Mouse (Mus musculus) forebrain, embryonic 12.5 days (tissue): Measurements from ENCODE around the gene Adsl. TPM values are rescaled to one million over a fixed set of nuclear protein-coding genes. Genes with fewer than 3 reads are reported as not detected.
"Not testable (repeated sequence)": the region's sequence is repeated elsewhere in the genome, so short reads cannot be mapped to it uniquely, and the experiment has no call there.

Source experiments
- ATAC-seq: fragments of 200-750 bp; cut with Nextera tagmentation; 2 replicates; pipeline ENCODE4 v1.8.0; 2017; ENCODE audit warnings: moderate TSS enrichment; ENCODE audit not compliant: low FRiP score
- H3K27ac ChIP-seq: fragments of 300-500 bp; sonication (generic); 2 replicates; pipeline ENCODE4 v1.5.1; 2016; ENCODE audit warnings: mild to moderate bottlenecking
- H3K27me3 ChIP-seq: fragments of 300-500 bp; sonication (generic); 2 replicates; pipeline ENCODE4 v1.6.1; 2016; ENCODE audit warnings: mild to moderate bottlenecking
- H3K36me3 ChIP-seq: fragments of 300-500 bp; sonication (generic); replicated peaks from 2 replicates; pipeline ENCODE4 v1.6.1; 2016; ENCODE audit warnings: mild to moderate bottlenecking
- H3K4me1 ChIP-seq: fragments of 300-500 bp; sonication (generic); 2 replicates; pipeline ENCODE4 v1.6.1; 2016
- H3K4me2 ChIP-seq: fragments of 300-500 bp; sonication (generic); 2 replicates; pipeline ENCODE4 v1.6.1; 2016; ENCODE audit warnings: mild to moderate bottlenecking, moderate library complexity
- H3K4me3 ChIP-seq: fragments of 300-500 bp; sonication (generic); replicated peaks from 2 replicates; pipeline ENCODE4 v1.5.1; 2016; ENCODE audit warnings: mild to moderate bottlenecking
- H3K9ac ChIP-seq: fragments of 300-500 bp; sonication (generic); 2 replicates; pipeline ENCODE4 v1.6.1; 2016; ENCODE audit warnings: mild to moderate bottlenecking
- H3K9me3 ChIP-seq: fragments of 300-500 bp; sonication (generic); 2 replicates; pipeline ENCODE4 v1.6.1; 2016
- WGBS: fragments of 180-500 bp; shearing (Covaris S2); methylation state at CpG from one replicate; pipeline ENCODE4 v1.1.7; 2016; 5-methylcytosine and 5-hydroxymethylcytosine counted together
- polyA plus RNA-seq: library from polyadenylated mRNA; unstranded; fragments of >200 nt; fragmentation: Nextera tagmentation; extraction: Ambion mirVana; gene quantifications from 2 replicates; pipeline ENCODE4 v1.2.1, GENCODE M21; 2016

Gene Adsl
- polyA plus RNA-seq: 140 and 160 TPM in 2 replicates

DNA sequence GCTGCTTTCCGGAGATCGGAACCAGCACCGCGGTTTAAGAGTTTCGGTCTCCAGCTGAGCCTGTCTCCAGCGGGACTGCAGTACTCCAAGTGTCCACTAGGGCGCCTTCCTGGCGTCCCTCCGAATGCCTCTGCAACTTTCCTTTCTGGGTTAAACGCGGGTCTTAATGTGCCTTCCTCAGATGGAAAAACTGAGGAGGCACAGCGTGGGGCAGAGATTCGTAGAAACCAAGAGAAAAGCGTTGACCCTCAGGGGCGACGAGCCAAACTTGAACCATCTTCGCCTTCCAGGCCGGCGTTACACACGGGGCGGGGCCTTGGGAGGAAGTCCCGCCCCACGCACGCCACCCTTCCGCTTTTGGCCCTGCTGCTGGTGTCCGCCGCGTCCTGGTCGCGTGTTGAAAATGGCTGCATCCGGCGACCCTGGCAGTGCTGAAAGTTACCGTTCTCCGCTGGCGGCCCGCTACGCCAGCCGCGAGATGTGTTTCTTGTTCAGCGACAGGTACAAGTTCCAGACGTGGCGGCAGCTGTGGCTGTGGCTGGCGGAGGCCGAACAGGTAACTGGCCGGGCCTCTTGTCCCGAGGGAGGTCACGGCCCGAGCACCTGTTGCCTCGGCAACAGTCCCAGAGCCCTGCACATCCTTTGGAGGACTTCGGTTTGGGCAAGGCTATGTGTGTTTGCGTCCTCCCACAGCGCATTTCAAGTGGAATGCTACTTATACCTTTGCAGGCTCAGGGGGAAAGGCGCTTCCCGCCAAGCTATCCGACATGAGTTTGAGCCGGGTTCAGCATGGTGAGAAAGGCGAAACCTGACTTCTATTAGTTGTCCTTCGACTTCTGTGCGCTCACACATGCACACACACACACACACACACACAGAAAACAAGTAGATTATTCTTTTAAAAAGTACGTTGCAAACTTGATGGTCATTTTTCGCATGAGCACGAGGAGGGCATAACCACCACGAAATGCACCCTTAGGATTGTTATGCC is at the start of gene Adsl:
TSS of gene Adsl (plus strand) at position 346 of the 991 bp plus-strand sequence.
- no peaks in the 10 kb centered on the region for H3K9me3 ChIP-seq
- under 1% methylated on average over 63 of the region's 63 CpGs for WGBS
- H3K4me1 ChIP-seq: peaks cover 15% of the 10 kb centered on the region
- no peaks in the 10 kb centered on the region for H3K27me3 ChIP-seq
- H3K4me3 ChIP-seq: peak within 1 kb of the TSS; percentile 89
- peak within 1 kb of the TSS; percentile 78 for H3K27ac ChIP-seq
- H3K9ac ChIP-seq: peak within 1 kb of the TSS; percentile 81
- peak; percentile 97 for ATAC-seq
- peaks cover 19% of the 10 kb centered on the region for H3K36me3 ChIP-seq
- peak within 1 kb of the TSS; percentile 73 for H3K4me2 ChIP-seq

DNA sequence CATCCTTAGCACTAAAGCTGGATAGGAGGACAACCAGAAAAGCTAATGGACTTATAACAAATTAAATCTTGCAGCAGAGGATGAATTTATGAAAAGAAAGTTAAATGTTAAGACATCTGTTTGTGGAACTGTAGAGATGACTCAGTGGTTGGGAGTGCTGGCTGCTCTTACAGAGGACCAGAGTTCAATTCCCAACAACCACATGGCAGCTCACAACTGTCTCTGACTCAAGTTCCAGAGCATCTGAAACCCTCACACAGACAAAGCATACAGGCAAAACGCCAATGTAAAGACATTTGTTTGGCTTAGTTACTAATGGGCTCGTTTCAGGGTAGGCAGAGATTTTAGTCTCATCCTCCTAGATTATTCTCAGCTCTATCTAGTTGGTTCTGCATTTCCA is 48.5 kb upstream of the Adsl start:
- Histone ChIP-seq H3K9me3 (no peaks in the 10 kb centered on the region), H3K4me2 (no peak overlapping the region), H3K9ac (no peak overlapping the region), H3K27ac (no peak overlapping the region), H3K36me3 (peaks cover 88% of the 10 kb centered on the region), H3K27me3 (no peaks in the 10 kb centered on the region), H3K4me1 (no peaks in the 10 kb centered on the region), H3K4me3 (no peak overlapping the region)
- 85% methylated on average over 2 of the region's 2 CpGs for WGBS
- no peak for ATAC-seq

DNA sequence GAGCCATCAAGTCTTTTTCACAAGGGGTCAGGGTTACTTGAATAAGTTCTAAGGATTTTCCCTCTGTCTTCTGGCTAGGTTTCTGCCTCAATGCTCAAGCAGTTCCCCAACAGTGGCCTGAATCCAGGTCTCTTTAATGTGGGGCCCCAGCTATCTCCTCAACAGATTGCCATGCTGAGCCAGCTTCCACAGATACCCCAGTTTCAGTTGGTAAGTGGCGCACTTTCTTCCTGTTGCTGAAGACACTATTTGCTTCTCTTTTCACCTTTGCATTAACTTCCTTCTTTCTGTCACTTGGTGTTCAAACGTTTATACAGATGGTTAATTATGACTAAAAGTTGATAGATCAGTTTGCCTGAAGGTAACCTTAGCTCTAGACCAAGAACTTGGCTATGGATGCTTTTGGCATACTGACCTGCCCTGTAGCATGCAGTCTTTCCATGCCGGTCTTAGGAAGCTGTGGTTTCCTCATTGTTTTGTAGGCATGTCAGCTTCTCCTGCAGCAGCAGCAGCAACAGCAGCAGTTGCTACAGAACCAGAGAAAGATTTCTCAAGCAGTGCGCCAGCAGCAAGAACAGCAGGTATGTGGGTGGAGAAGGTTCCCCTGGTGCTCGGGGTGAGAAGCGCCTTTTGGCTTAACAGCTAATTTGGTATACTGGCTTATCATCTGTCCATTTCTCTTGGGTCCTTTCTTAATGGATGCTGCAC is 46.3 kb upstream of the Adsl start:
- Histone ChIP-seq H3K4me1 (no peaks in the 10 kb centered on the region), H3K9me3 (no peaks in the 10 kb centered on the region), H3K4me3 (no peak overlapping the region), H3K27me3 (no peaks in the 10 kb centered on the region), H3K4me2 (no peak overlapping the region), H3K27ac (no peak overlapping the region), H3K36me3 (peaks cover 87% of the 10 kb centered on the region), H3K9ac (no peak overlapping the region)
- ATAC-seq: no peak
- 93% methylated on average over 6 of the region's 6 CpGs for WGBS

DNA sequence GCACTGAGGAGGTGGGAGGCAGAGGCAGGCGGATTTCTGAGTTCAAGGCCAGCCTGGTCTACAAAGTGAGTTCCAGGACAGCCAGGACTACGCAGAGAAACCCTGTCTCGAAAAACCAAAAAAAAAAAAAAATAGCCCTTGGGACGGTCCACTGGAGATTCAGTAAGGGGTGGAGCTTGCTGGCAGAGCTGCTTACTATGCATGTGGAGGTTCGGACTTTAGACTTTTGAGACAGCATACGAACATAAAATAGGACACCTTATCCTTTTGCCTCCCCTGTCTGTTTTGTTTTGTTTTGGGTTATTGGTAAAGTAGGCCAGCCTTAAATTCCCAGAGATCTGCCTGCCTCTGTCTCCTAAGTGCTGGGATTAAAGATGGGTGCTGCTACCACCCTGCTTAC is 43.5 kb upstream of the Adsl start:
- H3K36me3 ChIP-seq: peaks cover 77% of the 10 kb centered on the region
- ATAC-seq, H3K9ac ChIP-seq, H3K27me3 ChIP-seq, H3K4me1 ChIP-seq, H3K4me3 ChIP-seq, H3K9me3 ChIP-seq, H3K27ac ChIP-seq, H3K4me2 ChIP-seq: not testable (repeated sequence)
- WGBS: 96% methylated on average over 6 of the region's 6 CpGs

DNA sequence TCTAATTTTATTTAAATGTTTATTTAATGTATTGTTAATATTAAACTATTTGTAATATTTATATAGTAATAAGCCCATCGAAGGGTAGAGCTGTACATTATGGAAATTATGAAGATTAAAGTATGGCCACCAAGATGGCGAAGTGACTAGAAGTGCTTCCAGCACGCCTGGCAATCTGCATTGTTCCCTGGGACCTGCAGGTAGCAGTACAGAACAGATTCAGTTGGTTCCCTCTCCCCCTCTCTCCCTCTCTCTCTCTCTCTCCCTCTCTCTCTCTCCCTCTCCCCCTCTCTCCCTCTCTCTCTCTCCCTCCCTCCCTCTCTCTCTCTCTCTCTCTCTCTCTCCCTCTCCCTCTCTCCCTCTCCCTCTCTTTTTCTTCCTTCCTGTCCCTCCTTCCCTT is 38.1 kb upstream of the Adsl start:
- H3K9me3 ChIP-seq: no peaks in the 10 kb centered on the region
- H3K27me3 ChIP-seq: no peaks in the 10 kb centered on the region
- H3K4me3 ChIP-seq: no peak overlapping the region
- no peak overlapping the region for H3K9ac ChIP-seq
- no peaks in the 10 kb centered on the region for H3K4me1 ChIP-seq
- no peak for ATAC-seq
- 88% methylated on average over 3 of the region's 3 CpGs for WGBS
- no peak overlapping the region for H3K27ac ChIP-seq
- H3K36me3 ChIP-seq: peaks cover 78% of the 10 kb centered on the region
- no peak overlapping the region for H3K4me2 ChIP-seq

DNA sequence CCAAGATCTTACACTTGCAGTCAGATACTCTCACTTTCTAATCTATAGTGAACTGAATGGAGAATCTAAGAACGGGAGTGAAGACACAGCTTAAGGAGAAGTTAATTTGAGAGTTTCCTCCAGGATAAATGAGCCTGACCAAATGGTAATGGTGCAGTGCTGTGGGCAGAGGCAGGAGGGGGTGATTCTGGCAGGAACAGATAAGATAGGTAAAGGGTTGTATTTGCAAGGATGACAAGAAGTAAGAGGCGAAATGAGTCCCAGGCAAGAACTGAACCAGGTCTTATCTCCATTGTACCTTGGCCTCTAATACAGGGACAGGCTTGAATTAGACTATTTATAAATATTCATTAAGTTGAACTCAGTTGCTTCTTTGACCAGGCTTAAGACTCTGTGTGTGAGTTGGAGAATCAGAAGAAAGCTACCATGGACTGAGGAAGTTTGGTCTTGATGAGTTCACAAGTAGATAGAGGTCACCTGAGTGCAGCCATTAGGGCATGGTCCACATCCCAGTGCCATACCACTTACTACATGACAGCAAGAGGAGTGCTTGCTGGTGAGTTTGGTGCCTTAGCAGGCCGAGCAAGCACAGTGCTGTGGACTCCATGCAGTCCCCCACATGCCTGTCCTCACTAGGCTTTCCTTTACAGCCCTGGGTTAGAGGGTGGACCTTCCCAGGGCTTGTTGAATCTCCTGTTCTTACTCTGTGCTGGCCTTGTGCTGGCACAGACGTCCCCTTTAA is 37.3 kb upstream of the Adsl start:
- no peaks in the 10 kb centered on the region for H3K9me3 ChIP-seq
- 90% methylated on average over 4 of the region's 4 CpGs for WGBS
- ATAC-seq: no peak
- H3K4me1 ChIP-seq: no peaks in the 10 kb centered on the region
- H3K27me3 ChIP-seq: no peaks in the 10 kb centered on the region
- peaks cover 77% of the 10 kb centered on the region for H3K36me3 ChIP-seq
- H3K9ac ChIP-seq: no peak overlapping the region
- H3K4me3 ChIP-seq: no peak overlapping the region
- no peak overlapping the region for H3K27ac ChIP-seq
- H3K4me2 ChIP-seq: no peak overlapping the region

DNA sequence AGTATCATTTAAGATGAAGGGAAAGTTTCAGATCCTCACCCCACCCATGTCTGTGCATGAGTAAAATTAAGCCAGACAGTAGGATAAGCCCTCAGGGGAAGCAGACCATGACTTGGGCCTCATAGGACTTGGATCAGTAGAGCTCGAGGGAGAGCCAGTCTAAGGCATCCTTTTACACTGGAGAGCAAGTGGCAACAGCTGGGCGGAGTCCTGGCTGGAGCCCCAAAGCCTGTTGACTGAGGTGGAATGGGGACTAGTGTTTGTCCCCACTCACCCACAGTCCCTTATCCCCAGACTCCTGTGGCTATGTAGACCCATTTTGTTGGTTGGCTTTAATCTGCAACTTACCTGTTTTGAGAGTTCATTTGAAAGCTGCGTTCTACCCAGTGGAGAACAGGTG is 36.1 kb upstream of the Adsl start:
- peaks cover 78% of the 10 kb centered on the region for H3K36me3 ChIP-seq
- no peak for ATAC-seq
- no peak overlapping the region for H3K9ac ChIP-seq
- no peak overlapping the region for H3K4me3 ChIP-seq
- 86% methylated on average over 3 of the region's 3 CpGs for WGBS
- H3K27me3 ChIP-seq: no peaks in the 10 kb centered on the region
- H3K4me2 ChIP-seq: no peak overlapping the region
- H3K4me1 ChIP-seq: no peaks in the 10 kb centered on the region
- no peaks in the 10 kb centered on the region for H3K9me3 ChIP-seq
- H3K27ac ChIP-seq: no peak overlapping the region

DNA sequence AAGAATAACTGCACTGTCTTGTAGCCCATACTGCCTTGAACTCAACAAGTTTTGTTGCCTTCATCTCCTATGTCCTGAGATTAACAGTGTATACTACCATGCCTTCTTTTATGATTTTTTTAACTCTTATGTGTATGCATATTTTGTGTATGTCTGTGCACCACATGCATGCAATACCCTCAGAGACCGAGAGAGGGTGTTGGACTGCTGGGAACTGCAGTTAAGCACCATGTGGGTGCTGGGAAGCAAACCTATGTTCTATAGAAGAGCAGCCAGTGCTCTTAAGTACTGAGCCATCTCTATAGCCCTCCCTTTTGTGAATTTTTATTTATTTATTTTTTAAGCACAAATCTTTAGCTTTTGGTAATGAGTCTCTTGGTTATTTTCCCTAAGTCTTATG is 34.5 kb upstream of the Adsl start:
- Histone ChIP-seq H3K4me1 (no peaks in the 10 kb centered on the region), H3K4me3 (no peak overlapping the region), H3K4me2 (no peak overlapping the region), H3K36me3 (peaks cover 82% of the 10 kb centered on the region), H3K9ac (no peak overlapping the region), H3K9me3 (no peaks in the 10 kb centered on the region), H3K27ac (no peak overlapping the region), H3K27me3 (no peaks in the 10 kb centered on the region)
- 89% methylated on average over 1 of the region's 1 CpGs for WGBS
- no peak for ATAC-seq

DNA sequence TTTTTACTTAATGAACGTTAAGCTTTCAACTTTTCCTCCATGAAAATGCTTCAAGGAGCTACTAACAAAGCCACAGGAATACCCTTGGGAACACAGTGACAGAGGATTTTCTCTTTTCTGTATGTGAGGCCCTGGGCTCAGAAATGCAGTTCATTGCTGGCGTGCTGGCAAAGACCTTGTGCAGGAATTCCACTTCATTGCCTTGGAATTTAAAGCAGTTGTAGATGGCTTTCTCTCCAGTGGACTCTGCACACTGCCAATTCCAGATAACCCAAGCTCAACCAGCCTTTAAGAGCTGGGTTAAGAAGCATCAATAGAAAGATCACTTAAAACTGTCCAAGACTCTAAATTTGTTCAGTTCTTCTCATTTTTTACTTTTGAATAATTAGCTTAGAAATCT is 32.4 kb upstream of the Adsl start:
- Histone ChIP-seq H3K27me3 (no peaks in the 10 kb centered on the region), H3K4me2 (no peak overlapping the region), H3K4me3 (no peak overlapping the region), H3K9me3 (no peaks in the 10 kb centered on the region), H3K27ac (no peak overlapping the region), H3K36me3 (peaks cover 87% of the 10 kb centered on the region), H3K9ac (no peak overlapping the region), H3K4me1 (no peaks in the 10 kb centered on the region)
- 79% methylated on average over 2 of the region's 2 CpGs for WGBS
- ATAC-seq: no peak

DNA sequence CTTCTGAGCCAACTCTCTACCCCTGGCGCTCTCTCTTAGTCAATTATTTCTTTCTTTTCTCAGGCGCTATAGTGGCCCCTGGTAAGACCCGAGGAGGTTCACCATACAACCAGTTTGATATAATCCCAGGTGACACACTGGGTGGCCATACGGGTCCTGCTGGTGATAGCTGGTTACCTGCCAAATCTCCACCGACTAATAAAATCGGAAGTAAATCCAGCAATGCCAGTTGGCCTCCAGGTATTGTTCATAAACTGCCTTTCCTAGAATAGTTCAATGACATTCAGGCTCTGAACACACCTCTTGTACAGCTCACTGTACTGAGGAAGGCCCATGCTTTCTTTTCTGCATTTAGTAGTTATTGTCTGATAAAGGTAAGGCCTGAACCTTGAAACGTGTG is 31.7 kb upstream of the Adsl start:
- ATAC-seq: no peak
- Histone ChIP-seq H3K9ac (no peak overlapping the region), H3K9me3 (no peaks in the 10 kb centered on the region), H3K4me3 (no peak overlapping the region), H3K4me2 (no peak overlapping the region), H3K36me3 (peaks cover 87% of the 10 kb centered on the region), H3K27me3 (no peaks in the 10 kb centered on the region), H3K27ac (no peak overlapping the region), H3K4me1 (no peaks in the 10 kb centered on the region)
- WGBS: 89% methylated on average over 7 of the region's 7 CpGs

DNA sequence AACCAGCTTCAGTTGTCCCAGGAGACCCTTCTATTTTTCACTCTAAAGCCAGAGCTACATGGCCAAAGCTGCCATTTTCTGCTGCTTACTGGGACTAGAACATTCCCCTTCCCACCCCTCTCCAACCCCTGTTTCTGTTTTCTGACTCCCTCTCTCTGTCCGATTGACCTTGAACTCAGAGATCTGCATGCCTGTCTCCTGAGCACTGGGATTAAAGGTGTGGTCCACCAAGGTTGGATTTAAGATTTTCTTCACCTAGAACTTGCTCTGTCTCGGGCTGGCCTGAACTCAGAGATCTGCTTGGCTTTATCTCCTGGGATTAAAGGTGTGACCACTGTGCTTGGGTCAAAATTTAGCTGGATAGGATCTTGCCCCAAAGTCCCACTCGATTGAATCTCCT is 27.9 kb upstream of the Adsl start:
- Histone ChIP-seq H3K4me3 (no peak overlapping the region), H3K9ac (no peak overlapping the region), H3K4me1 (no peaks in the 10 kb centered on the region), H3K36me3 (peaks cover 80% of the 10 kb centered on the region), H3K9me3 (no peaks in the 10 kb centered on the region), H3K4me2 (no peak overlapping the region), H3K27me3 (no peaks in the 10 kb centered on the region), H3K27ac (no peak overlapping the region)
- WGBS: 96% methylated on average over 3 of the region's 3 CpGs
- no peak for ATAC-seq

DNA sequence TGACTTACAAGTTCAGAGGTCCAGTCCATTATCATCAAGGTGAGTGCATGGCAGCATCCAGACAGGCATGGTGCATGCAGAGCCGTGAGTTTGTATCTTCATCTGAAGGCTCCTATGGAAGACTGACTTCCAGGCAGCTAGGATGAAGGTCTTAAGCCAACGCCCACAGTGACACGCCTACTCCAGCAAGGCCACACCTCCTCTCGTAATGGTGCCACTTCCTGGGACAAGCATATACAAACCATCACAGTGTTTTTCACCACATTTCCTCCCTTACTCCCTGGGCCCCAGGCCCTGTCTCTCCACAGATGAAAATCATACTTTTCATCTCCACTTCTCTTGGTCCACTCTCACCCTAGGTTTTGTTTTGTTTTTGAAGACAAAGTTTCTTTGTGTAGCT is 26.5 kb upstream of the Adsl start:
- no peaks in the 10 kb centered on the region for H3K27me3 ChIP-seq
- H3K4me1 ChIP-seq: no peaks in the 10 kb centered on the region
- peaks cover 78% of the 10 kb centered on the region for H3K36me3 ChIP-seq
- no peak overlapping the region for H3K27ac ChIP-seq
- no peak overlapping the region for H3K4me3 ChIP-seq
- no peak for ATAC-seq
- WGBS: 88% methylated on average over 4 of the region's 4 CpGs
- H3K9ac ChIP-seq: no peak overlapping the region
- no peaks in the 10 kb centered on the region for H3K9me3 ChIP-seq
- H3K4me2 ChIP-seq: no peak overlapping the region
